Mouse (Mus musculus) adrenal gland, adult 18-20 months (tissue): ENCODE results near the gene Snapin. TPM values are rescaled to one million over a fixed set of nuclear protein-coding genes. Genes with fewer than 3 reads are reported as not detected.

Source experiments
- DNase-seq, 2 experiments: peaks; one replicate each; pipeline ENCODE4 v3.0.0; 2021 to 2022; ENCODE audit warnings: low spot score in 2 of 2
- total RNA-seq, 2 experiments: library from RNA; stranded (reverse); gene quantifications; 1 replicate in 1 of 2; 2 replicates in 1 of 2; pipeline ENCODE4 v1.2.3; 2021

The Snapin gene
- total RNA-seq, 2 experiments from 2014 or later, result 57.3 to 59.8 TPM

- DNase-seq, result no peak
Observed at GRCm38 (mm10) chr3:90508287-90508949, 17.6 kb upstream of the Snapin start.

- DNase-seq, result no peak
Observed at GRCm38 (mm10) chr3:90506362-90506761, 15.5 kb upstream of the Snapin start.

- DNase-seq, result no peak
Observed at GRCm38 (mm10) chr3:90505216-90505615, 14.4 kb upstream of the Snapin start.

- no peak for DNase-seq
Observed at GRCm38 (mm10) chr3:90503444-90503843, 12.6 kb upstream of the Snapin start.

GRCm38 (mm10) chr3:90497597-90497996, 6.8 kb upstream of the Snapin start:
- no peak for DNase-seq

GRCm38 (mm10) chr3:90495850-90496525, 5.2 kb upstream of the Snapin start:
- DNase-seq, result no peak

- DNase-seq, result no peak
Observed at GRCm38 (mm10) chr3:90493831-90494540, 3.2 kb upstream of the Snapin start.

- DNase-seq, result no peak
Observed at GRCm38 (mm10) chr3:90491350-90491749, 517 bp upstream of the Snapin start.

GRCm38 (mm10) chr3:90488576-90488975, 2.3 kb downstream of the Snapin start:
- DNase-seq, result no peak

- DNase-seq, result no peak
Observed at GRCm38 (mm10) chr3:90486998-90487397, 3.8 kb downstream of the Snapin start.

GRCm38 (mm10) chr3:90475831-90476611, 14.8 kb downstream of the Snapin start, which contains the start of gene Ilf2:
Gene Ilf2 (plus strand): TSS chr3:90476126.
- DNase-seq, result peak; percentile 83 to 91

- no peak for DNase-seq
Observed at GRCm38 (mm10) chr3:90475151-90475830, 15.5 kb downstream of the Snapin start.

GRCm38 (mm10) chr3:90472213-90472612, 18.6 kb downstream of the Snapin start:
- DNase-seq, result no peak

GRCm38 (mm10) chr3:90467618-90468300, 23.1 kb downstream of the Snapin start:
- no peak for DNase-seq

- DNase-seq, result peak; percentile 51 to 68
Observed at GRCm38 (mm10) chr3:90466311-90466766, 24.5 kb downstream of the Snapin start.

- peak; percentile 68 to 78 for DNase-seq
Observed at GRCm38 (mm10) chr3:90465686-90466310, 25.0 kb downstream of the Snapin start, which contains the start of gene Npr1. Gene Npr1 (minus strand): TSS chr3:90465866.

GRCm38 (mm10) chr3:90465081-90465685, 25.6 kb downstream of the Snapin start:
- peak in 1 of 2 experiments; percentile 50 for DNase-seq

GRCm38 (mm10) chr3:90464552-90465080, 26.2 kb downstream of the Snapin start:
- DNase-seq, result peak; percentile 59 to 61

GRCm38 (mm10) chr3:90462579-90462978, 28.3 kb downstream of the Snapin start:
- DNase-seq, result no peak
